Mouse (Mus musculus): ENCODE measurements around the gene Slc25a16. TPM values are rescaled to one million over a fixed set of nuclear protein-coding genes. Genes with fewer than 3 reads are reported as not detected.

Gene Slc25a16
- polyA plus RNA-seq, 1 experiment from 2014 or later: 16.1 TPM

DNA sequence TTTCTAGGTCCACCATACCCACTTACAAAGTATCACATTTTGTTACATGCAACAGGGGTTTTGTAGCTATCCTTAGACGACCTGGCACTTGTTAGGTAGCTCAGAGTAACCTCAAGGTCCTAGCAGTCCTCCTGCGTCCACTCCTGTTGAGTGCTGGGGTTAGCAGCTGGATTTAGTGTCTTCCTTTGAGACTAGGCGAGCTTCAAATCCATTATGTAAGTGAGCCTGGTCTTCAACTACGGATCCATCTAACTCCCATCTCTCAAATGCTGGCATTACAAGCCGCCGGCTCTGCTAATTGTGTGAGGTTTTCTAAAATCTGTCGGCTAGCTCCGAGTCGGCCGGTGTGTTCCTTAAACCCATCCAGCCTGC is 59.2 kb downstream of the Slc25a16 start:
- Histone ChIP-seq H3K9ac (peak overlapping the region; percentile 81), H3K9me3 (ENCODE audit: low read depth, low read length) (no peaks in the 10 kb centered on the region), H3K27ac (ENCODE audit: low read depth) (no peak overlapping the region), H3K36me3 (ENCODE audit: insufficient read depth) (peaks cover 14% of the 10 kb centered on the region; the same call in 1 of the 2 replicates), H3K4me3 (ENCODE audit: low read depth, low read length) (peak overlapping the region; percentile 88), H3K4me2 (peak overlapping the region; percentile 74), H3K4me1 (ENCODE audit: insufficient read depth) (no peaks in the 10 kb centered on the region), H3K27me3 (ENCODE audit: insufficient read depth, low read length) (no peaks in the 10 kb centered on the region)
- DNase-seq: no peak
- no peak for ATAC-seq (ENCODE audit: insufficient read depth)
- TF ChIP-seq CTCF (IDR thresholded peaks at IDR 0.05; ENCODE audit: low read depth): no peak
- 8% methylated on average over 10 of the region's 10 CpGs for WGBS

DNA sequence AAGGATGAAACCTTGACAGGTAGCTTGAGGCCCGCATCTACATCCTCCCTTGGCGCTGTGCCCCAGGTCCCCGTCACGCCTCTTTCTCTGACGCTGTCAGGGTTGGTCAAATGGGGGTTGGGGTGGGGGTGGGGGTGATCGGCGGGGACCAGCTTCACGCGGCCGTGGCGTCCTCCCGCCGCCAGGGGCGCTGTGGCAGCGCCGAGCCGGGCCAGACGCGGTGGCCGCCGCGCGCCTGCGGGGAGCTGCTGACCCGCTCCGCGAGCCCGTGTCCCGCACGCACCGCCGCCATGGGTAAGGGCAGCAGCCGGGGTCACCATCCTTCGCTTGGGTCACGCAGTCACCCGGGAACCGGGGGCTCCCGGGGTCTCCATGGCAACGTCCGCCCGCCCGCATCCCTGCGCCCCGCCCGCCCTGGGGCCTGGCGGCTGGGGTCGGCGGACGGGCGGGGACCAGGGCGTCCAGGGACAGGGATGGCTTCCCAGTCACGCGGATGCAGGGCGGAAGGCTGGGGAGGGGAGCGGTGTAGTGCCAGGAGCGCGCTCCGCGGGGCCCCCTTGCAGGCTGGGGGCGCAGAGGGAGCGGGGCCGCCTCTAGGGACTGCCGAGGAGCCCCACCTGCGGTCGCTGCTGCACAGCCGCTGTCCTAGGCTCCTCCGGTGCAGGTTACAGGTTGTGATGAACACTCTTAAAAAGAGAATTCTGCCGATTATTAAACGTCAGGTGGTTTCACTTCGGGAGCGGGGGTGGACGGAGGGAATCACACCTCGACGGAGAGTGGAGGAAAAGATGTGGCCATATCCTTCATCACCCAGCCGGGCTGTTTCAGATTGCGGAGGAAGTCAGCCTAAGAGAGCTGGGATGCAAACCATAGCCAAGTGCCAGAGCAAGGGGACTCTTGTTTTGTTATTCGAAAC is 59.9 kb downstream of the Slc25a16 start, which contains the start of gene Rufy2:
Gene Rufy2 (plus strand): TSS at position 185 of the 916 bp plus-strand sequence.
- peak within 1 kb of the TSS; percentile 81 for H3K9ac ChIP-seq
- H3K27me3 ChIP-seq (ENCODE audit: insufficient read depth, low read length): no peaks in the 10 kb centered on the region
- peak; percentile 51 for TF ChIP-seq CTCF (IDR thresholded peaks at IDR 0.05; ENCODE audit: low read depth)
- peak within 1 kb of the TSS; percentile 88 for H3K4me3 ChIP-seq (ENCODE audit: low read depth, low read length)
- H3K27ac ChIP-seq (ENCODE audit: low read depth): peak within 1 kb of the TSS; percentile 54; the same call in 1 of the 2 replicates
- peak within 1 kb of the TSS; percentile 74 for H3K4me2 ChIP-seq
- WGBS: under 1% methylated on average over 74 of the region's 77 CpGs
- ATAC-seq (ENCODE audit: insufficient read depth) (peak; percentile 94), DNase-seq (peak; percentile 90)
- H3K36me3 ChIP-seq (ENCODE audit: insufficient read depth): peaks cover 15% of the 10 kb centered on the region; the same call in 1 of the 2 replicates
- H3K4me1 ChIP-seq (ENCODE audit: insufficient read depth): no peaks in the 10 kb centered on the region
- no peaks in the 10 kb centered on the region for H3K9me3 ChIP-seq (ENCODE audit: low read depth, low read length)

DNA sequence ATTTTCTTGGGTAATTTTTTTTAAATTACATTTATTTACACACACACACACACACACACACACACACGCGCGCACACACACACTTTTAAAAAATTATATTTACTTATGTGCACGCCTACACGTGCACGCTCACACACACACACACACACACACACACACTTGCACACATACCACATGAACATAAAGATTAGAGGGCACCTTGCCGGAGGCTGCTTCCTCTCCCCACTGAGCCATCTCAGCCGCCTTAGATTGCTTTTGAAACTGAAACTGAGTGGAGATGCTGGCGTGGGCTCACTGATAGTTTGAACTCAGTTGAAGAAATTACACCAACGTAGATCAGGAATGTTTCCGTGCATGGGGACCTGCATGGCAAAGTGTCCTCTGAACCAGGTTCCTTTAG is 63.6 kb downstream of the Slc25a16 start:
- H3K4me3 ChIP-seq (ENCODE audit: low read depth, low read length): no peak overlapping the region
- 89% methylated on average over 11 of the region's 11 CpGs for WGBS
- DNase-seq: no peak
- H3K9me3 ChIP-seq (ENCODE audit: low read depth, low read length): no peaks in the 10 kb centered on the region
- H3K36me3 ChIP-seq (ENCODE audit: insufficient read depth): peaks cover 26% of the 10 kb centered on the region; the same call in 1 of the 2 replicates
- no peaks in the 10 kb centered on the region for H3K4me1 ChIP-seq (ENCODE audit: insufficient read depth)
- ATAC-seq (ENCODE audit: insufficient read depth): no peak
- no peak for TF ChIP-seq CTCF (IDR thresholded peaks at IDR 0.05; ENCODE audit: low read depth)
- H3K27ac ChIP-seq (ENCODE audit: low read depth): no peak overlapping the region
- H3K4me2 ChIP-seq: no peak overlapping the region
- no peak overlapping the region for H3K9ac ChIP-seq
- no peaks in the 10 kb centered on the region for H3K27me3 ChIP-seq (ENCODE audit: insufficient read depth, low read length)

DNA sequence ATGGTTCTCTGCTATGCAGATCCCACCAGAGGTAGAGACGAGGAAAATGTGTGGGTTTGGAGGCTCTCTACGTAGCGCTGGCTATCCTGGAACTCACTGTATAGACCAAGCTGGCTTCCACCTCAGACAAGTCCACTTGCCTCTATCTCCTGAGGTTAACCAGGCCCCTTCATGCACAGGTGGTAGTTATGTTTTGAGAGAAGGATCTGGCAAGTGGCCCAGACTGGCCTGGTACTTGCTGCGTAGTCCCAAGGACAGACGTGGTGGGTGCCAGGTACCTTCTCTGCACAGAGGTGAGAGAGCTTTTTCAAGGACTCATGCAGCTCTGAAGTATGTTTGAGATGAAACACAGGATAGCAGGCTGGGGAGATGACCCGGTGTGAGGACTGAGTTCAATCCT is 64.1 kb downstream of the Slc25a16 start:
- H3K27me3 ChIP-seq (ENCODE audit: insufficient read depth, low read length): no peaks in the 10 kb centered on the region
- no peak for TF ChIP-seq CTCF (IDR thresholded peaks at IDR 0.05; ENCODE audit: low read depth)
- no peak overlapping the region for H3K4me2 ChIP-seq
- no peak overlapping the region for H3K27ac ChIP-seq (ENCODE audit: low read depth)
- WGBS: 96% methylated on average over 6 of the region's 6 CpGs
- ATAC-seq (ENCODE audit: insufficient read depth): no peak
- no peaks in the 10 kb centered on the region for H3K9me3 ChIP-seq (ENCODE audit: low read depth, low read length)
- H3K9ac ChIP-seq: no peak overlapping the region
- H3K4me3 ChIP-seq (ENCODE audit: low read depth, low read length): no peak overlapping the region
- no peaks in the 10 kb centered on the region for H3K4me1 ChIP-seq (ENCODE audit: insufficient read depth)
- DNase-seq: no peak
- peaks cover 29% of the 10 kb centered on the region; the same call in 1 of the 2 replicates for H3K36me3 ChIP-seq (ENCODE audit: insufficient read depth)

DNA sequence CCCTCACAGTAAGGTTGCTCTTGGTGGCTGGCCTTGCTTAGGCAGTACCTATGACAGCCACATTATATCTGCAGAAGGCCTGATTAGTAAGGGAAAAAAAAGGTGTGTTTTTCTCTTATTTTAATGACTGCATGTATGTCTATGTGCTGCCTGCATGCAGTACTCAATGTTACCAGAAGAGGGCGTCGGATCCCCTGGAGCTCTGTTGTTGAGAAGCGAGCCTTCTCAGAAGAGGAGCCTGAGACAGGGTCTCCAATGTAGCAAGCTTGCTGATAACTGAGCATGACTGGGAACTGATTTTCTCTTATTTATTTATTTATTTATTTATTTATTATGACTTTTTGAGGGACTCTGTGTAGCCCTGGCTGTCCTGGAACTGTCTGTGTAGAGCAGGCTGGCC is 66.9 kb downstream of the Slc25a16 start:
- DNase-seq (peak; percentile 60), ATAC-seq (ENCODE audit: insufficient read depth) (no peak)
- Histone ChIP-seq H3K36me3 (ENCODE audit: insufficient read depth) (peaks cover 57% of the 10 kb centered on the region), H3K9ac (no peak overlapping the region), H3K27me3 (ENCODE audit: insufficient read depth, low read length) (no peaks in the 10 kb centered on the region), H3K9me3 (ENCODE audit: low read depth, low read length) (no peaks in the 10 kb centered on the region), H3K4me3 (ENCODE audit: low read depth, low read length) (no peak overlapping the region), H3K27ac (ENCODE audit: low read depth) (no peak overlapping the region), H3K4me1 (ENCODE audit: insufficient read depth) (no peaks in the 10 kb centered on the region), H3K4me2 (no peak overlapping the region)
- peak; percentile 64 for TF ChIP-seq CTCF (IDR thresholded peaks at IDR 0.05; ENCODE audit: low read depth)
- WGBS: 25% methylated on average over 3 of the region's 3 CpGs

DNA sequence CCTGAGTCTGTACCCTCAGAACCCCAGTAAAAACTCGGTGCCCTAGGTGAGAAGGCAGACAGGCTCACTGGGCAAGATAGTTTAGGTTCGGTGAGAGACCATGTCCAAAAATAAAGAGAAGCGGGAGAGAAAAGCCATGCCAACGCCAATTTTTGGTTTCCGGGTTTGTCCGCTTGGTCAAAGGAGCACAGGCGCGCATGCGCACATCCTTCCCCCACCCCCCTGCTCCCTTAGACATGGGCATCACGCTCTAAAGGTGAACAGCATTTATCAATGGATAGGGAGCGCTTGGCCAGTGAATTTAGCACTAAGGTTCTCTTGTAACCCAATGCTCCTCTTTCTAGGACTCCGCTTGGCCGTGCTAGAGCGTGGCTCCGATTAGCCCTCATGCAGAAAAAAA is 70.2 kb downstream of the Slc25a16 start:
- Histone ChIP-seq H3K4me1 (ENCODE audit: insufficient read depth) (no peaks in the 10 kb centered on the region), H3K4me2 (no peak overlapping the region), H3K27me3 (ENCODE audit: insufficient read depth, low read length) (no peaks in the 10 kb centered on the region), H3K27ac (ENCODE audit: low read depth) (no peak overlapping the region), H3K9me3 (ENCODE audit: low read depth, low read length) (no peaks in the 10 kb centered on the region), H3K9ac (no peak overlapping the region), H3K4me3 (ENCODE audit: low read depth, low read length) (no peak overlapping the region), H3K36me3 (ENCODE audit: insufficient read depth) (peaks cover 72% of the 10 kb centered on the region)
- DNase-seq: no peak
- no peak for TF ChIP-seq CTCF (IDR thresholded peaks at IDR 0.05; ENCODE audit: low read depth)
- no peak for ATAC-seq (ENCODE audit: insufficient read depth)
- WGBS: 93% methylated on average over 15 of the region's 15 CpGs

DNA sequence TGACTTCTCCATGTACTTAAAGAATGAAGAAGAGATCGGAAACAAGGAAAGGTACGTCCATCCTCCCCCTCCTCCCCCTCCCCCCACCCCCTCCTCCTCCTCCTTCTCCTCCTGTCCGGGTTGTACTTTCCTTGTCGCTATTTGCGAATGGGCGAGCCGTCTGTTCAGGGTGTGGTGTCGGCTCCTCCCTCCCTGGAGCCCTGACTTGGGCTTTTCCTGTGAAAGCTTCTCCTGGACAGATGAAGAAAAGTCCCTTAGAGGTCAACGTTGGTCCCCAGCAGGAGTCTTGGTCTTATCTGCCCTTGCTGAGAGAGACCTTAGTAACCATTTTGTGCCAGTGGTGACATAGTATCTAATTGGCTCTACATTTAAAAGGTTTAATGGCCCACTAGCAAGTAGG is 73.6 kb downstream of the Slc25a16 start:
- 77% methylated on average over 9 of the region's 9 CpGs for WGBS
- Histone ChIP-seq H3K4me1 (ENCODE audit: insufficient read depth) (no peaks in the 10 kb centered on the region), H3K4me3 (ENCODE audit: low read depth, low read length) (no peak overlapping the region), H3K27me3 (ENCODE audit: insufficient read depth, low read length) (no peaks in the 10 kb centered on the region), H3K36me3 (ENCODE audit: insufficient read depth) (peaks cover 85% of the 10 kb centered on the region), H3K4me2 (no peak overlapping the region), H3K9me3 (ENCODE audit: low read depth, low read length) (no peaks in the 10 kb centered on the region), H3K9ac (no peak overlapping the region), H3K27ac (ENCODE audit: low read depth) (no peak overlapping the region)
- ATAC-seq (ENCODE audit: insufficient read depth): no peak
- no peak for DNase-seq
- no peak for TF ChIP-seq CTCF (IDR thresholded peaks at IDR 0.05; ENCODE audit: low read depth)

Other genes starting within 250 kb of the Slc25a16 start
- gene Stox1, start 194.5 kb upstream of the Slc25a16 start, polyA plus RNA-seq (2014; fragmentation: Nextera tagmentation; extraction: Ambion mirVana): 2.9 and 4.6 TPM in 2 replicates
- gene Ccar1, start 128.3 kb upstream of the Slc25a16 start, polyA plus RNA-seq (2014; fragmentation: Nextera tagmentation; extraction: Ambion mirVana): 145 and 150 TPM in 2 replicates
- 33.7 and 34.8 TPM in 2 replicates for gene Tet1, start 11.6 kb upstream of the Slc25a16 start, polyA plus RNA-seq (2014; fragmentation: Nextera tagmentation; extraction: Ambion mirVana)
- gene Dna2, start 26.4 kb downstream of the Slc25a16 start, polyA plus RNA-seq (2014; fragmentation: Nextera tagmentation; extraction: Ambion mirVana): 20.3 and 21.6 TPM in 2 replicates
- 16.9 and 18.8 TPM in 2 replicates for gene Rufy2, start 59.6 kb downstream of the Slc25a16 start, polyA plus RNA-seq (2014; fragmentation: Nextera tagmentation; extraction: Ambion mirVana)
- 71.9 and 77.9 TPM in 2 replicates for gene Hnrnph3, start 103.6 kb downstream of the Slc25a16 start, polyA plus RNA-seq (2014; fragmentation: Nextera tagmentation; extraction: Ambion mirVana)
- 1.1 and 1.5 TPM in 2 replicates for gene Pbld2, start 103.7 kb downstream of the Slc25a16 start, polyA plus RNA-seq (2014; fragmentation: Nextera tagmentation; extraction: Ambion mirVana)
- gene Pbld1, start 139.5 kb downstream of the Slc25a16 start, polyA plus RNA-seq (2014; fragmentation: Nextera tagmentation; extraction: Ambion mirVana): 1.4 and 1.6 TPM in 2 replicates
- gene Atoh7, start 179.0 kb downstream of the Slc25a16 start, polyA plus RNA-seq (2014; fragmentation: Nextera tagmentation; extraction: Ambion mirVana): 0.11 TPM in 2 replicates

Data from lung, embryonic 14.5 days (tissue).